Mouse (Mus musculus): ENCODE results near the gene Casp12.
"Not testable (repeated sequence)": the region's sequence is repeated elsewhere in the genome, so short reads cannot be mapped to it uniquely, and the experiment has no call there.

The Casp12 gene

GRCm38 (mm10) chr9:5345291-5345898 is at the start of gene Casp12:
Casp12 (plus strand) TSS chr9:5345430.
- DNase-seq (ENCODE audit: low spot score in 2 of 2): no peak

GRCm38 (mm10) chr9:5296354-5297237 is 48.6 kb upstream of the Casp12 start:
- no peak for DNase-seq (ENCODE audit: low spot score in 2 of 2)

DNA sequence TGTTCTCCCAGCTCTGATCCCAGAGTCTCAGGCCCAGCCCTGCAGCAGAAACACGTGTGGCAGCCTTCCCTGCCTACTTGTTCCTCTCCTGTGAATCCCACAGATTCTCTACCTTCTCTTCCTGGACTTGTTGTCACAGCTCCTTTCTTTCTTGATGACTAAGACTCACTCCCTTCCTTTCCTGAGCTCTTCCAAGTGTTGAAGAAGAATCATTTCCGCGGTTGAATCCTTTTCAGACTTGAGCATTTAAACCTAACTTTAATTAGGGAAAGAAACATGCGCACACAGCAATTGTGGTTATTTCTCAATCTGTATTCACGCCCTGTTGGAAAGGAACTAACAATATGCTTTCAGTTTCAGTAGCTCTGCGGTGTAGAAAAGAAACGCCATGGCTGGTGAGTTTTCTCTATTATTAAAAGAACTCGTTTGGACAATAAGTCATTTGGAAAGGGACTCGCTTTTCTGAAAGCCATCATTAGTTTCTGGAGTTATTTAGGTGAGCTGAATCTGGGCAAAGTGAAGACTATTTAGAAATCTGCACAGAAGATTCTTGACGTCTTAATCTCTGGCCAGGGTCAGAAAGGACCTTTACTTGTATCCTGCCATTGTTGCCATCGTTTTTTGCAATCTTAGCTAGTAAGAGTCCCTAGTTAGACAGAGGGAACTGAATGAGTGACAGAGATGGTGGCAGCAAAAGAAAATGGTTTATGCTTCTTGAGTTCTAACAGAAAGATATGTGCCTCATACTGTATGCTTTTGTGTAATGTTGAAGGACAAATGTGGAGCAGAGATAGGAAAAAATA is 46.7 kb upstream of the Casp12 start, which contains the start of gene Casp1:
TSS of gene Casp1 (plus strand) at position 189 of the 803 bp plus-strand sequence.
- DNase-seq (ENCODE audit: low spot score in 2 of 2): no peak

- no peak for DNase-seq (ENCODE audit: low spot score in 2 of 2)
These were observed 46.2 kb upstream of the Casp12 start for GRCm38 (mm10) chr9:5299132-5299381.

DNA sequence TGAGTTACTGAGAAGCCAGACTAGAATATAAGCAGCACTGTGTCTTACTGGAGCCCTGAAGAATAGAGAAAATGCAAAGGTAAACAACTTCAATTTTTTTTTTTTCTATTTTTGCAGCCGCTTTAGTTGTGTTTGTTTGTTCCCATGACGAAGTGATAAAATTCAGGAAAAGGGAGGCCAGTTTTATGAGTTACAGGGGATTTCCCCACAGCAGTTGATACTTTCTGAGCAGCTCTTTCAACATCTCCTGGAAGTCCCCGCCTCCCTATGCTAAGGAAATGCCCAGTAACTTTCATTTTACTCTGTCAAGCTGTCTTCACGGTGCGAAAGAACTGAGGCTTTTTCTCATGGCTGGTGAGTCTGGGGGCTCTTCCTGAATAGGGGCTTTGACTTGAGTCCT is 36.7 kb upstream of the Casp12 start, which contains the start of gene Casp4:
TSS of gene Casp4 (plus strand) at position 268 of the 400 bp plus-strand sequence.
- DNase-seq (ENCODE audit: low spot score in 2 of 2): no peak

- no peak for DNase-seq (ENCODE audit: low spot score in 2 of 2)
These were observed 35.1 kb upstream of the Casp12 start for GRCm38 (mm10) chr9:5310112-5310511.

DNA sequence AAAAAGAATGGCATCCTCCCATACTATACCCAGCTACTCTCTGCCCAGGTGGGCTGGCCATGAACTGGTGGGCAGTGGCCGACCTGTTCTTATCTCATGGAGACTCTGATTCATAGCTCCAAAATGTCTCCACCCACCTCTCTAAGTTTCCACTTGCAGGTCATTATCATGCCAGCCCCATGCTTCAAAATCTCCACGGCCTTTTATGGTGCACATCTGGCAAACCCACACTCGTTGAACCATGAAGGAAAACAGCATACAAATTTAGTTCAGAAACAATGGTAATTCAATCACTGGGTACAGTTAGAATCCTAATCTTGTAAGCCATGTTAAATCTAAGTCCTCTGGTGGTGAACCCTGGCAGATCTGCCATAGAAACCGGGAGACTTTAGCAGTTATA is 33.8 kb upstream of the Casp12 start:
- no peak for DNase-seq (ENCODE audit: low spot score in 2 of 2)

DNA sequence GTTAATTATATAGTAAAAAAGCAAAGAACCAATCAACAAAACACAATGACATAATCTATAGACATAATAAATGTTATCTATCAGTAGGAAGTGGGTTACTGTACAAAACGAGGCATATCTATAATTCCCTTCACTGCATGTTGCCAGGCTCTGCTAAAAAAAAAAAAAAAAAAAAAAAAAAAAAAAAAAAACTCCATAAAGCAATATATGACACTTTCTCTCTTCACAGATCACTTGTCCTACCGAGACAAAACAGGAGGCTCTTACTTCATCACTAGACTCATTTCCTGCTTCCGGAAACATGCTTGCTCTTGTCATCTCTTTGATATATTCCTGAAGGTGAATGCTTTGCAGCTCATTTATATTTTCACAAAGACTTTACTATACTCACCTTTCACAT is 17.0 kb upstream of the Casp12 start:
- DNase-seq (ENCODE audit: low spot score in 2 of 2): no peak

- DNase-seq (ENCODE audit: low spot score in 2 of 2): no peak
These were observed 12.8 kb upstream of the Casp12 start for GRCm38 (mm10) chr9:5332441-5332840.

DNA sequence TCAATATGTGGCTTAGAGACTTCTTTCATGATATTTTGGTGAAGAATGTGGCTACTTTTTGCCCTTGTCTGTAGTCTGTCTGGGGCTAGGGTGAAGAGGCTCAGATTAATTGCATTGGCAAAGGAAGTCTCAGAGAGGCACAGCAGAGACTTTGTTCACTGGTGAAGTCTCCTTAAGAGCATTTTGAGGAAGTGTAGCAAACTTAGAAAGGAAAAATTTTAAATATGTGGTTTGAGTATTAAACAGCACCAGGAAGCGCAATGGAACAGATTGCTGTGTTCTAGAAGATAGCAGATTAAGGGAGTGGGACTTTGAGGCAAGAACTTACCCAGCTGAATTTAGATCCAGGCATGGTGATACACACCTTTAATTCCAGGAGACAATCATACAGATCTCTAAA is 11.8 kb upstream of the Casp12 start:
- DNase-seq (ENCODE audit: low spot score in 2 of 2): no peak

DNA sequence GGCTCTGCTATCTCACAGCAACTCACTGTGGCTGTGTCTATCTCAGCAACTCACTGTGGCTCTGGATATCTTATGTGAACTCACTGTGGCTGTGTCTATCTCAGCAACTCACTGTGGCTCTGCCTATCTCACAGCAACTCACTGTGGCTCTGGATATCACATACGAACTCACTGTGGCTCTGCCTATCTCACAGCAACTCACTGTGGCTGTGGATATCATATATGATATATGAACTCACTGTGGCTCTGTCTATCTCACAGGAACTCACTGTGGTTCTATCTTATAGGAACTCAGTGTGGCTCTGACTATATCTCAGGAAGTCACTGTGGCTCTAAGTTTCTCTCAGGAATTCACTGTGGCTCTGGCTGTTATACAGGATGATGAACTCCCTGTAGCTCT is 2.1 kb upstream of the Casp12 start:
- DNase-seq (ENCODE audit: low spot score in 2 of 2): no peak

GRCm38 (mm10) chr9:5344090-5344489 is 1.1 kb upstream of the Casp12 start:
- DNase-seq (ENCODE audit: low spot score in 2 of 2): no peak

- DNase-seq (ENCODE audit: low spot score in 2 of 2): no peak
These were observed 2.2 kb downstream of the Casp12 start for GRCm38 (mm10) chr9:5347381-5347780.

GRCm38 (mm10) chr9:5353673-5354072 is 8.4 kb downstream of the Casp12 start:
- no peak for DNase-seq (ENCODE audit: low spot score in 2 of 2)

DNA sequence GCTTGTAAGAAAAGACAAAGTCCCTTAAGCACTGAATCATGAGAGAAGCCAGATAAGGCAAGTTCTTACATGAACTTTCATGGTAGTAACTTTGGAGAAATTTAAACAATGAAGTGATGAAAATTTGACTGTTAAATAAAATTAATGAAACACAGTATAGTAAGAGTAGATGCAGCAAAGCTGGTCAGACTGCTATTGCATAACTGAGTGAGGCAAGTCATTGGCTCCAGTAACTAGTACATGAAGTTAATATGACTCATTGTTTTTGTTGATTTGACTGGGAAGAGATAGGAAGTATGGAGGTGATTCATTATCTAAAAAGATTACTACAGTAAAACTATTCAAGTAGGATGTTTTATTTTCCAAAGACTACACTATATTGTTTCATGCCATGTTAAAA is 11.6 kb downstream of the Casp12 start:
- no peak for DNase-seq (ENCODE audit: low spot score in 2 of 2)

DNA sequence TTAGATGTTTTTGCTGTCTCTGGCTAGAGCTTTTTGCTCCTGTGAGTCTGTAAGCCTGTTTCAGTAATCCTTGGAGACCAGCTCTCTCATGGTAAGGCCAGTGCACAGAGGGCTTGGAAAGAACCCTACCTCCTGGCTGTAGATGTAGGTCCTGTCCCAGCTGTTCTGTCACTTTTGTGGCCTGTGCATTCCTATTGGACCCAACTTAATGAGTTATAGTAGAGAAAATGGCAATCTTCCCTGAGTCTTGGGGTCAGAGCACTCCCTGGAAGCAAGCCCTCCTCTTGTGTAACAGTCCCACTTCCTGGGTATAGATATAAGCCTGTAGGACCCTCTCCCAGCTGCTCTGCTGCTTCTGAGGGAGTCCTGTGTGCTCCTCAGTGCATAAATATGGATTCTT is 48.3 kb downstream of the Casp12 start:
- DNase-seq (ENCODE audit: low spot score in 2 of 2): no peak

DNA sequence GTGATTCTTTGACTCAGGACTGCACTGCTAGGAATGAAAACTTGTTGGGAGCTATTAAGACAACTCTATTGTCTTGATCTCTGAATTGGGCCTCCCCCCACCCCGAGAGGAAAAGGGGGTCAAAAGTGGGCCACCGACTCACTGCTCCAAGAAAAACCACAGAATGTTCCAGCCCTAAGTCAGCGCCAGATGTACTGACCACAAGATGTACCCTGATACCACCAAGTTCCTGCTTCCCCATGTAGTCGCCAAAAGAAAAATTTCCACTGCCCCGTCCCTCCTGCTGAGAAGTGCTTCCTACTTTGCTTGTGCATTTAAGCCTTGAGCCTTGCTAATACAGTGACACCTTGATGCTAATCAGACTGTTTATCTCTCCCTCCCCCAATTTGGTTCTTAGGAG is 50.6 kb downstream of the Casp12 start:
- not testable (repeated sequence) for DNase-seq (ENCODE audit: low spot score in 2 of 2)

DNA sequence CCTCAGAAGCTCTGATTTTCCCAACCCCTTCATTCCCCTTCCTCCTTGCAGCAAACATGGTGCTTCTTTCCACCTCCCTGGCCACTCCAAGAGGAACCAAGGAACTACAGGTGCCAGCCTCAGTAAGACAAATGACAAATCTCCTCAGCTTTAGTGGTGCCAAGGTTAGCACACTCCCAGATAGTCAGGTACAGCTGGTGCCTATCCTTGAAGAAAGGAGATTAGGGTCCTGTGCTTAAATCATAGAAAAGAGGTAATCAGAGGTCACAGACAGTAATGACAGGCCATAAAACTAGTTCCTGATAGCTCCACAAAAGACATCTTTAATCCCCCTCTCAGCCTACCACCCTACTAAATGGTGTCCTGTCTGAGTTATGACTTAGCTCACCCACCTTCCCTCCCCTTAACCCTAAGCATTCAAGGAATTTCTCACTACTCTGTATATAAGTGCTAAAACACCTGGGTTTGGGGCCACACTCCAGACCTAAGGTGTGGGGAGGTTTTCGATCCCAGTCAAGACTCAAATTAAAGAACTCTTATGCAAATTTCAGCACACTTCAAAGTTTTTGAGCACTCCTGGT is 65.8 kb downstream of the Casp12 start:
- DNase-seq (ENCODE audit: low spot score in 2 of 2): no peak

- no peak for DNase-seq (ENCODE audit: low spot score in 2 of 2)
These were observed 67.3 kb downstream of the Casp12 start for GRCm38 (mm10) chr9:5412446-5413111.

DNA sequence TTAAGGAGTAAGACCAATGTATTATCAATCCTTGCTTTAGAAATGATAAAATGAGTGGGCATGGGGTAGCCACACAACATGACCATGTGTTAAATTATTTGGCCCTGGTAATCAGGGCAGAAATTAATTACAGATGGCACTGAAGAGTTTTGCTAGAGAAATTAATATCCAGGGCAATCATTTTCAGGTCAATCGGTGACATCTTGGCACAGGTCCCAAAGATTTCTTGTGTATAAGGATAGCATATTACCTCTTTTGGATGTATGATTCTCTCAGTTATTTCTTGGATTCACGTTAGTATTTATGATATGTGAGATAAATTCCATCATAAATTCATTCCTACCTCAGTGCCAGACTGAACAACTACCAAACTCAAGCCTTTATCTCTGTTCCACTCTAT is 72.6 kb downstream of the Casp12 start:
- DNase-seq (ENCODE audit: low spot score in 2 of 2): no peak

Data from thymus, postnatal 10 days (tissue).